Mouse (Mus musculus) CH12.LX (cell line): ENCODE measurements at regions not wholly inside any gene's neighbourhood (a gene's known extent, or its start where the extent isn't known, plus 50 kb on each side); places are given as distances from the start of the nearest gene placed in this dataset.

Experiments
- DNase-seq: peaks from one replicate; pipeline ENCODE4 v3.0.0-alpha.2; 2013; ENCODE audit errors: extremely low read depth
- H3K27ac ChIP-seq: 2 replicates; pipeline ENCODE4 v1.5.1; 2012; ENCODE audit warnings: low read depth, mild to moderate bottlenecking, control low read depth, moderate library complexity; ENCODE audit not compliant: insufficient read depth
- H3K27me3 ChIP-seq: replicated peaks from 2 replicates; pipeline ENCODE3; 2012; ENCODE audit warnings: inconsistent platforms
- H3K36me3 ChIP-seq, 2 experiments: replicated peaks in 1 of 2; 2 replicates each; pipeline versions ENCODE3 to v1.6.1; 2012; ENCODE audit warnings: inconsistent platforms in 1 of 2, low read length in 1 of 2, mild to moderate bottlenecking in 1 of 2, mixed read lengths in 1 of 2, moderate library complexity in 1 of 2; ENCODE audit not compliant: control insufficient read depth in 1 of 2, insufficient read depth in 1 of 2
- H3K4me1 ChIP-seq, 2 experiments: 2 replicates each; pipeline ENCODE4 v1.6.1; 2012; ENCODE audit warnings: inconsistent platforms in 1 of 2, moderate library complexity in 1 of 2; ENCODE audit not compliant: insufficient read depth in 2 of 2, control insufficient read depth in 1 of 2
- H3K4me2 ChIP-seq: 2 replicates; pipeline ENCODE4 v1.6.1; 2012; ENCODE audit warnings: low read depth, mild to moderate bottlenecking, control low read depth; ENCODE audit not compliant: poor library complexity, insufficient read depth, severe bottlenecking
- H3K4me3 ChIP-seq, 3 experiments: fragments of 150-350 bp in 1 of 3; sonication (generic) in 1 of 3; replicated peaks in 1 of 3; 2 replicates each; pipeline versions ENCODE3 to v1.5.1; 2011 to 2012; ENCODE audit warnings: low read depth in 2 of 3, low read length in 2 of 3, mild to moderate bottlenecking in 2 of 3, moderate library complexity in 2 of 3, control low read depth in 1 of 3, improper control_type of control experiment in 1 of 3, inconsistent platforms in 1 of 3, mixed read lengths in 1 of 3; ENCODE audit not compliant: poor library complexity in 1 of 3
- H3K79me2 ChIP-seq: replicated peaks from 2 replicates; pipeline ENCODE4 v1.6.1; 2012; ENCODE audit warnings: mild to moderate bottlenecking, moderate library complexity; ENCODE audit not compliant: control insufficient read depth, poor library complexity, insufficient read depth, severe bottlenecking; ENCODE audit errors: extremely low read depth
- H3K9ac ChIP-seq: 2 replicates; pipeline ENCODE4 v1.6.1; 2012; ENCODE audit warnings: low read depth, mild to moderate bottlenecking, control low read depth, moderate library complexity; ENCODE audit not compliant: insufficient read depth
- H3K9me3 ChIP-seq: replicated peaks from 2 replicates; pipeline ENCODE3; 2012; ENCODE audit warnings: low read length, inconsistent platforms, mixed read lengths
- CHD1 ChIP-seq: IDR thresholded peaks from 2 replicates; pipeline ENCODE4 v1.6.1; 2012; ENCODE audit warnings: low read depth, low read length, improper control_type of control experiment, inconsistent platforms
- CHD2 ChIP-seq: IDR thresholded peaks from 2 replicates; pipeline ENCODE4 v1.6.1; 2011; ENCODE audit warnings: low read length, improper control_type of control experiment
- CTCF ChIP-seq, 2 experiments: IDR thresholded peaks in 1 of 2; conservative IDR thresholded peaks in 1 of 2; 2 replicates each; pipeline ENCODE4 v1.5.1; 2011 to 2012; ENCODE audit warnings: low read depth in 2 of 2, low read length in 2 of 2, improper control_type of control experiment in 1 of 2, inconsistent platforms in 1 of 2, mild to moderate bottlenecking in 1 of 2, moderate library complexity in 1 of 2
- E2F4 ChIP-seq: IDR thresholded peaks from 2 replicates; pipeline ENCODE4 v1.6.1; 2011; ENCODE audit warnings: low read depth, low read length, improper control_type of control experiment; ENCODE audit not compliant: insufficient replicate concordance
- ELF1 ChIP-seq: IDR thresholded peaks from 2 replicates; pipeline ENCODE4 v1.6.1; 2014; ENCODE audit warnings: low read depth, mild to moderate bottlenecking, inconsistent platforms, low read length, improper control_type of control experiment
- GABPA ChIP-seq: IDR thresholded peaks from 2 replicates; pipeline ENCODE4 v1.6.1; 2012; ENCODE audit warnings: low read depth, low read length, improper control_type of control experiment, inconsistent platforms; ENCODE audit not compliant: insufficient replicate concordance
- HCFC1 ChIP-seq: IDR thresholded peaks from 2 replicates; pipeline ENCODE4 v1.6.1; 2012; ENCODE audit warnings: low read depth, mild to moderate bottlenecking, inconsistent platforms, low read length, improper control_type of control experiment
- KAT2A ChIP-seq: IDR thresholded peaks from 2 replicates; pipeline ENCODE4 v1.6.1; 2012; ENCODE audit warnings: low read length, improper control_type of control experiment, inconsistent platforms; ENCODE audit not compliant: insufficient replicate concordance
- MAFK ChIP-seq: IDR thresholded peaks from 2 replicates; pipeline ENCODE4 v1.6.1; 2011; ENCODE audit warnings: low read length, improper control_type of control experiment; ENCODE audit not compliant: insufficient replicate concordance
- MAX ChIP-seq: IDR thresholded peaks from 2 replicates; pipeline ENCODE4 v1.6.1; 2011; ENCODE audit warnings: low read length, improper control_type of control experiment
- MAZ ChIP-seq: IDR thresholded peaks from 2 replicates; pipeline ENCODE4 v1.6.1; 2012; ENCODE audit warnings: low read depth, mild to moderate bottlenecking, inconsistent platforms, low read length, improper control_type of control experiment, moderate library complexity
- NRF1 ChIP-seq: IDR thresholded peaks from 2 replicates; pipeline ENCODE4 v1.6.1; 2014; ENCODE audit warnings: low read depth, mild to moderate bottlenecking, inconsistent platforms, low read length, improper control_type of control experiment, moderate library complexity
- PAX5 ChIP-seq: IDR thresholded peaks from 2 replicates; pipeline ENCODE4 v1.6.1; 2012; ENCODE audit warnings: low read length, inconsistent platforms, mixed read lengths
- POLR2AphosphoS2 ChIP-seq: IDR thresholded peaks from 2 replicates; pipeline ENCODE4 v1.6.1; 2011; ENCODE audit warnings: low read depth, low read length, improper control_type of control experiment
- SIN3A ChIP-seq: IDR thresholded peaks from 2 replicates; pipeline ENCODE4 v1.6.1; 2012; ENCODE audit warnings: low read length, improper control_type of control experiment, inconsistent platforms
- SMC3 ChIP-seq: IDR thresholded peaks from 2 replicates; pipeline ENCODE4 v1.6.1; 2011; ENCODE audit warnings: low read depth, low read length, improper control_type of control experiment
- TCF12 ChIP-seq: IDR thresholded peaks from 2 replicates; pipeline ENCODE4 v1.6.1; 2014; ENCODE audit warnings: low read depth, mild to moderate bottlenecking, inconsistent platforms, low read length, improper control_type of control experiment
- UBTF ChIP-seq: IDR thresholded peaks from 2 replicates; pipeline ENCODE4 v1.6.1; 2012; ENCODE audit warnings: low read depth, mild to moderate bottlenecking, inconsistent platforms, low read length, improper control_type of control experiment, moderate library complexity
- USF1 ChIP-seq: IDR thresholded peaks from 2 replicates; pipeline ENCODE4 v1.6.1; 2014; ENCODE audit warnings: low read depth, mild to moderate bottlenecking, inconsistent platforms, low read length, improper control_type of control experiment
- ZMIZ1 ChIP-seq: IDR thresholded peaks from 2 replicates; pipeline ENCODE4 v1.6.1; 2012; ENCODE audit warnings: low read depth, mild to moderate bottlenecking, inconsistent platforms, low read length, improper control_type of control experiment
- ZNF384 ChIP-seq: IDR thresholded peaks from 2 replicates; pipeline ENCODE4 v1.6.1; 2012; ENCODE audit warnings: low read depth, low read length, improper control_type of control experiment, inconsistent platforms
- dilution Hi-C: fragments of 300-500 bp; cut with MboI; formaldehyde crosslinking; loops from 2 replicates; pipeline ENCODE4 v1.14.3; 2020; ENCODE audit warnings: low sequenced_read_pairs; ENCODE audit not compliant: extremely low pct_unique_long_range_greater_than_20kb, extremely low pct_ligation_motif_present
- in situ Hi-C: fragments of 300-500 bp; cut with MboI; formaldehyde crosslinking; loops from 3 replicates; pipeline ENCODE4 v1.14.3; 2019; ENCODE audit warnings: low sequenced_read_pairs, low pct_ligation_motif_present, low pct_unique_long_range_greater_than_20kb, mixed read lengths

DNA sequence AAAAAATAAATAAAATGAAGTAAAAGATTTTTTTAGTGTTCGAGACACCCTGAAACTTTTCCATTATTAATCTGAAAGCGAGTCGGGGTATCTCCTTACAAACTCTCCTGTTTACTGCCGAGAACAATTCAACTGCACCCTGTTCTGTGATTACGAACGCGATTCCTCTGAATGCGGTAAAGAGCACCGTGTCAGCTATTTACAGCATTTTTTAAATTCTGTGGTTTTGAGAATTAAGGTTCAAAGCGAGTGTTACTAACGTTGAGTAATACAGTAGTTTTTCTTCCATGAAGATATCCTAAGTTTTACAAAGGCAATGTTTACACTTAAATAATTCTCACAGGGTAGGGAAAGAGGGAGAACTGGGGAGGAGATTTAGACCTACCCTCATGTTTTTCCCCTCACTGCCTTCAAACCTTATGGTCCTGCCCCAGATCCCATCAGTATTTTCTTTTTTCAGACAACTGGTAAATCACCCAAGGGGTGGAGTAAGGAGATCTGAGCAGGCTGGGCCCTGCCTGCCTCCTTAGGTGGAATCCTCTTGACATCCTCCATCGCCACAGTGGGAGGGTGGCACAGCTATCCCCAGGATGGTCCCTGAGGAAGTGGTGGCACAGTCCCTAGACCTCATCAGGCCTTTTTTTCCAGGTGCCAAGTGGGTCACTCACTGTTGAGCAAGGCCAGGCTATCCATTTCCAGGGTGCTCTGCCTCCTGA is 89.9 kb upstream of the Cited2 start:
- dilution Hi-C loops: no loop called here
- no peaks in the 10 kb centered on the region for H3K36me3 ChIP-seq
- H3K27me3 ChIP-seq: no peaks in the 10 kb centered on the region
- no peak overlapping the region for H3K4me3 ChIP-seq
- in situ Hi-C loops: no loop called here
- no peak for DNase-seq
- H3K27ac ChIP-seq: no peak overlapping the region
- H3K4me1 ChIP-seq: peaks cover 0 to 23% of the 10 kb centered on the region in 2 experiments; a peak in 2 of 4 replicates
- H3K9me3 ChIP-seq: no peaks in the 10 kb centered on the region
- TF ChIP-seq ZMIZ1: no peak
- TF ChIP-seq POLR2AphosphoS2: no peak
- TF ChIP-seq CHD1: no peak
- no peak for TF ChIP-seq MAZ
- no peak for TF ChIP-seq MAX
- no peak for TF ChIP-seq SMC3
- no peak for TF ChIP-seq HCFC1
- TF ChIP-seq ELF1: no peak
- TF ChIP-seq SIN3A: no peak
- TF ChIP-seq MAFK: no peak
- TF ChIP-seq, all 38 proteins: peak for 0
- Histone ChIP-seq H3K4me2 (no peak overlapping the region), H3K79me2 (no peaks in the 10 kb centered on the region), H3K9ac (no peak overlapping the region)

DNA sequence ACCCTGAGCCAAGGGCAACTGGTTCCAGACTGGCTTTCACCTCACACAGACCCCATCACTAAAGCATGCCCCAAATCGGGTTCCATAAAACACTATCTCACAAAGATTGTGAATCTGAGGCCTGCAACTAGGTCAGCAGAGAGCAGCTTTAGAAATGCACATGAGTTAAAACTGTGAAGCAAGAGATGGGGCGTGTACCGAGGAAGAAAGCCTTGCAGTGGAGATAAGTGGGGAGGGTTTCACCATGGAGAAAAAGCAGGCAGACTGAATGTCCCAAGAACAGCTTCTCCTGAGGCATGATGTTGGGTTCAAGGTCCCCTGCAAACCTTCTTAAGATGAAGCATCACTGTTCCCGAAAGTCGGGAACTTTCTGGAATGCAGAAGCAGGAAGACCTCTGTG is 77.7 kb upstream of the Cited2 start:
- H3K9me3 ChIP-seq: no peaks in the 10 kb centered on the region
- no peaks in the 10 kb centered on the region for H3K27me3 ChIP-seq
- H3K36me3 ChIP-seq: no peaks in the 10 kb centered on the region
- DNase-seq: no peak
- peaks cover 3 to 19% of the 10 kb centered on the region in 2 experiments; a peak in 2 of 4 replicates for H3K4me1 ChIP-seq
- no peaks in the 10 kb centered on the region for H3K79me2 ChIP-seq
- H3K9ac ChIP-seq: no peak overlapping the region
- no peak overlapping the region for H3K4me2 ChIP-seq
- H3K27ac ChIP-seq: no peak overlapping the region
- in situ Hi-C loops: no loop called here
- no peak overlapping the region for H3K4me3 ChIP-seq
- TF ChIP-seq ZMIZ1 (no peak), GABPA (no peak), CHD1 (no peak), E2F4 (no peak), UBTF (no peak), TCF12 (no peak), SIN3A (no peak), CTCF (conservative IDR thresholded peaks at IDR 0.05 in 1 of 2, IDR thresholded peaks at IDR 0.05 in 1 of 2; ENCODE audit: low read depth in 2 of 2, low read length in 2 of 2) (no peak), MAFK (no peak), USF1 (no peak), NRF1 (no peak), CHD2 (no peak), ZNF384 (no peak), KAT2A (no peak), PAX5 (no peak), MAX (no peak), MAZ (no peak)
- dilution Hi-C loops: no loop called here
